Mouse (Mus musculus): ENCODE results near the gene Pinlyp. TPM values are rescaled to one million over a fixed set of nuclear protein-coding genes. Genes with fewer than 3 reads are reported as not detected.

Pinlyp gene
- total and polyA plus RNA-seq, 2 experiments from 2014 or later, result not detected

DNA sequence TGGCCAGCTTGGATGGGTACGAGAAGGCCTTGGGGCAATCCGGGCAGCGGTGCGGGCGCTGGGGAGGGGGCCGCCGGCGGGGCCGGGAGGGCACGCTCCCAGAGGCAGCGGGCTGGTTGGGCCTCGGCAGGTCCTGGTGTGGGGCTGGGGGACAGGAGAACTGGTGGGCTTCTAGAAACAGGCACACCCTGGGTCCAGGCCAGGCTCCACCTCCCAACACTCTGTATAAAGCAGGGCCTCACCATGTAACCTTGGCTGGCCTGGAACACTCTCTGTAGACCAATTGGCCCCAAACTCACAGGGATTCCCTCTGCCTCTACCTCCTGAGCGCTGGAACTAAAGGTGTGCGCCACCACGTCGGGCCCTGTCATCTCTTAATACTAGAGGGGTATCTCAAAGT lies 40.1 kb upstream of the Pinlyp start:
- peaks cover 27% of the 10 kb centered on the region for H3K27me3 ChIP-seq (ENCODE audit: control insufficient read depth, insufficient read depth, low read length)
- H3K4me1 ChIP-seq (ENCODE audit: control insufficient read depth, insufficient read depth), result no peaks in the 10 kb centered on the region
- peak; percentile 20; the same call in 1 of the 2 replicates for ATAC-seq (ENCODE audit: insufficient read depth, low read depth)
- no peaks in the 10 kb centered on the region for H3K9me3 ChIP-seq (replicated peaks; ENCODE audit: control insufficient read depth, low read length)
- no peak overlapping the region for H3K27ac ChIP-seq (ENCODE audit: low read depth)
- H3K36me3 ChIP-seq (replicated peaks; ENCODE audit: control insufficient read depth, insufficient read depth, low read length), result no peaks in the 10 kb centered on the region
- H3K9ac ChIP-seq (replicated peaks; ENCODE audit: low read depth, low read length), result no peak overlapping the region
- WGBS, result 37% methylated on average over 16 of the region's 16 CpGs
- TF ChIP-seq CTCF (IDR thresholded peaks at IDR 0.05; ENCODE audit: low read depth) (no peak), EP300 (IDR thresholded peaks at IDR 0.05; ENCODE audit: low read depth) (no peak)
- DNase-seq (ENCODE audit: low spot score), result no peak
- H3K4me2 ChIP-seq (ENCODE audit: low read depth, low read length), result no peak overlapping the region
- no peak overlapping the region for H3K4me3 ChIP-seq (ENCODE audit: low read depth, low read length)

DNA sequence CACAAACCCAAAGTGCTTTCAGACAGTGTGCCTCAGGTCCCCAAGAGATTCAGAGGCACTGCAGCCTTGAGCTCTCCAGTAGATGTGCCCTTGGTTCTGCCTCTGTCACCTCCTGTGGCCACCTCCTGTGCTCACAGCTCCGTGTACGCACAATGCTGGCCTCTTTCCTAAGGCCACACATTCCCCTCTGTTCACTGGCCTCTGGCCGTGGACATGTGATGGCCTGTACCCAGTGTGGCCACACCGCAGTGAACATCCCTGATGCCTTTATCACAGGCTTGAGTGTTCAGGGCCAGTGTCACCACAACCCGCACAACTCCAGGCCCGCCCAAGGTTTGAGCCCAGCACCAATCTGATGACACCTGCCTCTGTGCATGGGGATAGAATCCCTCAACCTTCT lies 39.0 kb upstream of the Pinlyp start:
- H3K4me3 ChIP-seq (ENCODE audit: low read depth, low read length), result no peak overlapping the region
- H3K9me3 ChIP-seq (replicated peaks; ENCODE audit: control insufficient read depth, low read length), result no peaks in the 10 kb centered on the region
- H3K4me2 ChIP-seq (ENCODE audit: low read depth, low read length), result no peak overlapping the region
- no peak overlapping the region for H3K27ac ChIP-seq (ENCODE audit: low read depth)
- H3K4me1 ChIP-seq (ENCODE audit: control insufficient read depth, insufficient read depth), result no peaks in the 10 kb centered on the region
- no peaks in the 10 kb centered on the region for H3K36me3 ChIP-seq (replicated peaks; ENCODE audit: control insufficient read depth, insufficient read depth, low read length)
- ATAC-seq (ENCODE audit: insufficient read depth, low read depth) (no peak), DNase-seq (ENCODE audit: low spot score) (no peak)
- TF ChIP-seq EP300 (IDR thresholded peaks at IDR 0.05; ENCODE audit: low read depth), result no peak
- TF ChIP-seq CTCF (IDR thresholded peaks at IDR 0.05; ENCODE audit: low read depth), result no peak
- H3K27me3 ChIP-seq (ENCODE audit: control insufficient read depth, insufficient read depth, low read length), result peaks cover 27% of the 10 kb centered on the region
- no peak overlapping the region for H3K9ac ChIP-seq (replicated peaks; ENCODE audit: low read depth, low read length)
- 88% methylated on average over 6 of the region's 6 CpGs for whole genome bisulfite sequencing

DNA sequence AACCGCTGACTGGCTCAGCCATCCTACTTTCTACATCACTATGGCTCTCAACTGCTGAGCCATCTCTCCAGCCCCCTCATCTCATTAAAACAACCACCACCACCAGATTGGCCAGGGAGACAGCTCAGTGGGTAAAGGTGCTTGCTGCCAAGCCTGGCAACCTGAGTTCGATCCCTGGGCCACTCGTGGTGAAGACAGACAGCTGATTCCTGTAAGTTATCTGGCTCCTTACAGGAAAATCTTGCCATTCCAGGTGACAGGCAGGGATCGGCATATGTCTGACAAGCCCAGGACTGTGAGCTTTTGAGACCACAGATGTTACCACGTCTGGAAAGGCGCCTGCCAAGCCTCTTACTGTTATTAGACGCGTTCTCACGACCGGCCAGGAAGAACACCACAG lies 31.9 kb upstream of the Pinlyp start:
- ATAC-seq (ENCODE audit: insufficient read depth, low read depth) (no peak), DNase-seq (ENCODE audit: low spot score) (no peak)
- Histone ChIP-seq H3K4me2 (ENCODE audit: low read depth, low read length) (no peak overlapping the region), H3K4me3 (ENCODE audit: low read depth, low read length) (no peak overlapping the region), H3K27me3 (ENCODE audit: control insufficient read depth, insufficient read depth, low read length) (no peaks in the 10 kb centered on the region), H3K9ac (replicated peaks; ENCODE audit: low read depth, low read length) (no peak overlapping the region), H3K27ac (ENCODE audit: low read depth) (no peak overlapping the region), H3K9me3 (replicated peaks; ENCODE audit: control insufficient read depth, low read length) (no peaks in the 10 kb centered on the region), H3K36me3 (replicated peaks; ENCODE audit: control insufficient read depth, insufficient read depth, low read length) (no peaks in the 10 kb centered on the region), H3K4me1 (ENCODE audit: control insufficient read depth, insufficient read depth) (no peaks in the 10 kb centered on the region)
- 89% methylated on average over 10 of the region's 10 CpGs for WGBS
- TF ChIP-seq CTCF (IDR thresholded peaks at IDR 0.05; ENCODE audit: low read depth) (no peak), EP300 (IDR thresholded peaks at IDR 0.05; ENCODE audit: low read depth) (no peak)

DNA sequence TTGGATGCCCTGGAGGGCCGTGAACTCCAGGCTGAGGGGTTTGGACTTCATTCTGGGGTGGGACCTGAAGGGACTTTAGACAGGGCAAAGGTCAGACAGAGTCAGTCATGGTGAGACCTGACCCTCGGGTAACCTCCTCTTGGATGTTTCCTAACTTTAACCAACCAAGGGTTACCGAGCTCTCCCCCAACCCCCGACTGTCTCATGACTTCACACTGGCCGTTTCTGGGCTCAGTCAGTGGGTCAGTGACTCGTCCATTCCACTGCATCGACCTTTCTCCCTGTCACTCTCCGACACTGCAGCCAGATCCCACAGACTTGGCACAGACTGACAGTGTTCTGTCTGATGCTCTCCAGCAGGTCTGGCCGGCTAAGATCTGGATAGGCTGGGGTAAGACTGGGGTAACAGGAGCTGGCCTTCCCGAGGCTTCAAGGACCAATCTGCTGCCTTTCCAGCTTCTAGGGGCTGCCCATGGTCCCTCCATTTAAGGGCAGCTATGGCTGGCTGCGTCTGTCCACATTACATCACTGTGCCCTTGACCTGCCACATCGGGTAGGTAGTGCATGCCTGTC lies 28.4 kb upstream of the Pinlyp start:
- H3K27ac ChIP-seq (ENCODE audit: low read depth), result no peak overlapping the region
- no peak overlapping the region for H3K4me3 ChIP-seq (ENCODE audit: low read depth, low read length)
- no peak for DNase-seq (ENCODE audit: low spot score)
- 45% methylated on average over 12 of the region's 12 CpGs for WGBS
- no peaks in the 10 kb centered on the region; the same call in none of the 2 replicates for H3K36me3 ChIP-seq (replicated peaks; ENCODE audit: control insufficient read depth, insufficient read depth, low read length)
- TF ChIP-seq EP300 (IDR thresholded peaks at IDR 0.05; ENCODE audit: low read depth) (no peak), CTCF (IDR thresholded peaks at IDR 0.05; ENCODE audit: low read depth) (no peak)
- no peaks in the 10 kb centered on the region for H3K4me1 ChIP-seq (ENCODE audit: control insufficient read depth, insufficient read depth)
- no peaks in the 10 kb centered on the region for H3K9me3 ChIP-seq (replicated peaks; ENCODE audit: control insufficient read depth, low read length)
- H3K4me2 ChIP-seq (ENCODE audit: low read depth, low read length), result no peak overlapping the region
- H3K27me3 ChIP-seq (ENCODE audit: control insufficient read depth, insufficient read depth, low read length), result no peaks in the 10 kb centered on the region
- no peak for ATAC-seq (ENCODE audit: insufficient read depth, low read depth)
- no peak overlapping the region for H3K9ac ChIP-seq (replicated peaks; ENCODE audit: low read depth, low read length)

DNA sequence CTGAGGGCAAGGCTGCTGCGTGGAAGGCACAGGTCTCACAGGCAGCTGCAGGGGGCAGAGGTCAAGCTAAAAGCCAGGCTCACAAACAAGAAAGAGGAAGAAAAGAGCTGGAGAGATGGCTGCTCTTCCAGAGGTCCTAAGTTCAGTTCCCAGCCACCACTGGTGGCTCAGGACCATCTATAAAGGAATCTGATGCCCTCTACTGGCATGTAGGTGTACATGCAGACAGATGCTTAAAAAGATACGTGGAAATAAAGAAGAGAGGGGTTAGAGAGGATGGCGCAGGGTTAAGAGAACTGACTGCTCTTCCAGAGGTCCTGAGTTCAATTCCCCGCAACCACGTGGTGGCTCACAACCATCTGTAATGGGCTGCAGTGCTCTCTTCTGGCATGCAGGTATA lies 26.5 kb upstream of the Pinlyp start:
- peak; percentile 12; the same call in 1 of the 2 replicates for TF ChIP-seq CTCF (IDR thresholded peaks at IDR 0.05; ENCODE audit: low read depth)
- TF ChIP-seq EP300 (IDR thresholded peaks at IDR 0.05; ENCODE audit: low read depth), result no peak
- DNase-seq (ENCODE audit: low spot score) (no peak), ATAC-seq (ENCODE audit: insufficient read depth, low read depth) (no peak)
- WGBS, result 64% methylated on average over 5 of the region's 5 CpGs
- Histone ChIP-seq H3K4me3 (ENCODE audit: low read depth, low read length) (no peak overlapping the region), H3K9ac (replicated peaks; ENCODE audit: low read depth, low read length) (no peak overlapping the region), H3K4me2 (ENCODE audit: low read depth, low read length) (no peak overlapping the region), H3K4me1 (ENCODE audit: control insufficient read depth, insufficient read depth) (no peaks in the 10 kb centered on the region), H3K27me3 (ENCODE audit: control insufficient read depth, insufficient read depth, low read length) (no peaks in the 10 kb centered on the region), H3K9me3 (replicated peaks; ENCODE audit: control insufficient read depth, low read length) (no peaks in the 10 kb centered on the region), H3K27ac (ENCODE audit: low read depth) (no peak overlapping the region), H3K36me3 (replicated peaks; ENCODE audit: control insufficient read depth, insufficient read depth, low read length) (peaks cover 18% of the 10 kb centered on the region)

DNA sequence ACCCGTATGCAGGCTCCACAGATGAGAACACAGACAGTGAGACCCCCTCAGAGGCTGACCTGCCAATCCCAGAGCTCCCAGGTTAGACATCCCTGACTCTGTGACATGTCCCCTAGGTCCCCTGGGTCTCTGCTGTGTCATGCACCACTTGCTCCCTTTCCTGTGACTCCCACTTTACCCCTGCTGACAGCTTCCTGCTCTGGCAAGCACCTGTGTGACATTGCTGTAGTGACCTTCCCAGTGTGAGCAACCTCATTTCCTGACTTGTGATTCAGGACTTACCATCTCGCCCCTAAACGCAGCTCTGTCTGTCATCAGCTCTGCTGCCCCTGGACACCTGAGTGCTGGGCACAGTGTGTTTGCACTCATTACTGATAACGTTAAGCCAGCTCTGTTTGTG lies 25.2 kb upstream of the Pinlyp start:
- Histone ChIP-seq H3K27me3 (ENCODE audit: control insufficient read depth, insufficient read depth, low read length) (no peaks in the 10 kb centered on the region), H3K4me2 (ENCODE audit: low read depth, low read length) (no peak overlapping the region), H3K9ac (replicated peaks; ENCODE audit: low read depth, low read length) (no peak overlapping the region), H3K4me1 (ENCODE audit: control insufficient read depth, insufficient read depth) (no peaks in the 10 kb centered on the region), H3K27ac (ENCODE audit: low read depth) (no peak overlapping the region), H3K9me3 (replicated peaks; ENCODE audit: control insufficient read depth, low read length) (no peaks in the 10 kb centered on the region), H3K36me3 (replicated peaks; ENCODE audit: control insufficient read depth, insufficient read depth, low read length) (peaks cover 32% of the 10 kb centered on the region), H3K4me3 (ENCODE audit: low read depth, low read length) (no peak overlapping the region)
- ATAC-seq (ENCODE audit: insufficient read depth, low read depth), result no peak
- WGBS, result 67% methylated on average over 4 of the region's 4 CpGs
- DNase-seq (ENCODE audit: low spot score), result no peak
- TF ChIP-seq CTCF (IDR thresholded peaks at IDR 0.05; ENCODE audit: low read depth) (no peak), EP300 (IDR thresholded peaks at IDR 0.05; ENCODE audit: low read depth) (no peak)
